Mouse (Mus musculus): ENCODE results near the gene F2. TPM values are rescaled to one million over a fixed set of nuclear protein-coding genes. Genes with fewer than 3 reads are reported as not detected.

The F2 gene
- polyA plus RNA-seq, 1 experiment from 2014 or later = 17.4 TPM

- H3K4me1 ChIP-seq (ENCODE audit: control insufficient read depth, insufficient read depth, low read length) = peaks cover 18% of the 10 kb centered on the region
- no peaks in the 10 kb centered on the region for H3K9me3 ChIP-seq (replicated peaks; ENCODE audit: control insufficient read depth, low read length)
- H3K27ac ChIP-seq (ENCODE audit: low read length) = no peak overlapping the region
- no peak overlapping the region for H3K9ac ChIP-seq (ENCODE audit: low read length)
- H3K4me3 ChIP-seq (replicated peaks; ENCODE audit: low read length) = no peak overlapping the region
- no peak for ATAC-seq (ENCODE audit: insufficient read depth, low FRiP score)
- peak overlapping the region; percentile 92 for H3K4me2 ChIP-seq (ENCODE audit: low read depth, low read length)
- WGBS = 79% methylated on average over 14 of the region's 14 CpGs
- H3K27me3 ChIP-seq (ENCODE audit: control insufficient read depth, insufficient read depth, low read length) = no peaks in the 10 kb centered on the region
- H3K36me3 ChIP-seq (ENCODE audit: control insufficient read depth, insufficient read depth, low read length) = peaks cover 21% of the 10 kb centered on the region
Measured at GRCm38 (mm10) chr2:91651458-91652258, 15.4 kb upstream of the F2 start.

- H3K4me2 ChIP-seq (ENCODE audit: low read depth, low read length) = peak overlapping the region; percentile 92
- no peaks in the 10 kb centered on the region for H3K9me3 ChIP-seq (replicated peaks; ENCODE audit: control insufficient read depth, low read length)
- ATAC-seq (ENCODE audit: insufficient read depth, low FRiP score) = peak; percentile 54; the same call in 1 of the 2 replicates
- peak overlapping the region; percentile 74 for H3K4me3 ChIP-seq (replicated peaks; ENCODE audit: low read length)
- peaks cover 18% of the 10 kb centered on the region for H3K4me1 ChIP-seq (ENCODE audit: control insufficient read depth, insufficient read depth, low read length)
- H3K36me3 ChIP-seq (ENCODE audit: control insufficient read depth, insufficient read depth, low read length) = peaks cover 32% of the 10 kb centered on the region
- H3K27ac ChIP-seq (ENCODE audit: low read length) = peak overlapping the region; percentile 89
- H3K27me3 ChIP-seq (ENCODE audit: control insufficient read depth, insufficient read depth, low read length) = no peaks in the 10 kb centered on the region
- WGBS = 8% methylated on average over 16 of the region's 16 CpGs
- peak overlapping the region; percentile 88 for H3K9ac ChIP-seq (ENCODE audit: low read length)
Measured at GRCm38 (mm10) chr2:91650360-91650995, 14.3 kb upstream of the F2 start.

GRCm38 (mm10) chr2:91649553-91650359, 13.5 kb upstream of the F2 start, which contains the start of the genes Zfp408 and Arhgap1:
Gene Zfp408, minus strand, starts transcription at chr2:91649791.
Gene Arhgap1, plus strand, starts transcription at chr2:91649860.
- H3K9ac ChIP-seq (ENCODE audit: low read length) = peak within 1 kb of the TSS; percentile 91
- no peaks in the 10 kb centered on the region for H3K9me3 ChIP-seq (replicated peaks; ENCODE audit: control insufficient read depth, low read length)
- H3K4me3 ChIP-seq (replicated peaks; ENCODE audit: low read length) = peak within 1 kb of the TSS; percentile 74
- WGBS = under 1% methylated on average over 44 of the region's 44 CpGs
- peak within 1 kb of the TSS; percentile 97 for H3K4me2 ChIP-seq (ENCODE audit: low read depth, low read length)
- H3K36me3 ChIP-seq (ENCODE audit: control insufficient read depth, insufficient read depth, low read length) = peaks cover 39% of the 10 kb centered on the region
- H3K27ac ChIP-seq (ENCODE audit: low read length) = peak within 1 kb of the TSS; percentile 96
- peaks cover 18% of the 10 kb centered on the region for H3K4me1 ChIP-seq (ENCODE audit: control insufficient read depth, insufficient read depth, low read length)
- H3K27me3 ChIP-seq (ENCODE audit: control insufficient read depth, insufficient read depth, low read length) = no peaks in the 10 kb centered on the region
- peak; percentile 96 for ATAC-seq (ENCODE audit: insufficient read depth, low FRiP score)

- Histone ChIP-seq H3K4me2 (ENCODE audit: low read depth, low read length) (peak overlapping the region; percentile 97), H3K9me3 (replicated peaks; ENCODE audit: control insufficient read depth, low read length) (no peaks in the 10 kb centered on the region), H3K27me3 (ENCODE audit: control insufficient read depth, insufficient read depth, low read length) (no peaks in the 10 kb centered on the region), H3K9ac (ENCODE audit: low read length) (peak overlapping the region; percentile 91), H3K27ac (ENCODE audit: low read length) (peak overlapping the region; percentile 96), H3K36me3 (ENCODE audit: control insufficient read depth, insufficient read depth, low read length) (peaks cover 37% of the 10 kb centered on the region), H3K4me1 (ENCODE audit: control insufficient read depth, insufficient read depth, low read length) (peaks cover 18% of the 10 kb centered on the region), H3K4me3 (replicated peaks; ENCODE audit: low read length) (peak overlapping the region; percentile 74)
- 3% methylated on average over 15 of the region's 15 CpGs for WGBS
- ATAC-seq (ENCODE audit: insufficient read depth, low FRiP score) = no peak
Measured at GRCm38 (mm10) chr2:91649152-91649551, 12.9 kb upstream of the F2 start.

GRCm38 (mm10) chr2:91646733-91647132, 10.5 kb upstream of the F2 start:
- no peak for ATAC-seq (ENCODE audit: insufficient read depth, low FRiP score)
- H3K4me1 ChIP-seq (ENCODE audit: control insufficient read depth, insufficient read depth, low read length) = peaks cover 16% of the 10 kb centered on the region
- H3K9ac ChIP-seq (ENCODE audit: low read length) = no peak overlapping the region
- H3K9me3 ChIP-seq (replicated peaks; ENCODE audit: control insufficient read depth, low read length) = no peaks in the 10 kb centered on the region
- no peaks in the 10 kb centered on the region for H3K27me3 ChIP-seq (ENCODE audit: control insufficient read depth, insufficient read depth, low read length)
- 25% methylated on average over 1 of the region's 1 CpGs for WGBS
- H3K27ac ChIP-seq (ENCODE audit: low read length) = no peak overlapping the region
- no peak overlapping the region for H3K4me3 ChIP-seq (replicated peaks; ENCODE audit: low read length)
- peaks cover 33% of the 10 kb centered on the region for H3K36me3 ChIP-seq (ENCODE audit: control insufficient read depth, insufficient read depth, low read length)
- H3K4me2 ChIP-seq (ENCODE audit: low read depth, low read length) = no peak overlapping the region

- no peak overlapping the region for H3K4me2 ChIP-seq (ENCODE audit: low read depth, low read length)
- no peak for ATAC-seq (ENCODE audit: insufficient read depth, low FRiP score)
- no peak overlapping the region for H3K27ac ChIP-seq (ENCODE audit: low read length)
- peaks cover 9% of the 10 kb centered on the region for H3K4me1 ChIP-seq (ENCODE audit: control insufficient read depth, insufficient read depth, low read length)
- H3K9ac ChIP-seq (ENCODE audit: low read length) = no peak overlapping the region
- no peaks in the 10 kb centered on the region for H3K9me3 ChIP-seq (replicated peaks; ENCODE audit: control insufficient read depth, low read length)
- no peak overlapping the region for H3K4me3 ChIP-seq (replicated peaks; ENCODE audit: low read length)
- 97% methylated on average over 11 of the region's 11 CpGs for WGBS
- peaks cover 33% of the 10 kb centered on the region for H3K36me3 ChIP-seq (ENCODE audit: control insufficient read depth, insufficient read depth, low read length)
- H3K27me3 ChIP-seq (ENCODE audit: control insufficient read depth, insufficient read depth, low read length) = no peaks in the 10 kb centered on the region
Measured at GRCm38 (mm10) chr2:91645811-91646210, 9.6 kb upstream of the F2 start.

- no peak overlapping the region for H3K27ac ChIP-seq (ENCODE audit: low read length)
- H3K4me2 ChIP-seq (ENCODE audit: low read depth, low read length) = no peak overlapping the region
- H3K9me3 ChIP-seq (replicated peaks; ENCODE audit: control insufficient read depth, low read length) = no peaks in the 10 kb centered on the region
- no peak overlapping the region for H3K4me3 ChIP-seq (replicated peaks; ENCODE audit: low read length)
- peaks cover 6% of the 10 kb centered on the region for H3K4me1 ChIP-seq (ENCODE audit: control insufficient read depth, insufficient read depth, low read length)
- ATAC-seq (ENCODE audit: insufficient read depth, low FRiP score) = no peak
- WGBS = 95% methylated on average over 15 of the region's 15 CpGs
- no peaks in the 10 kb centered on the region for H3K27me3 ChIP-seq (ENCODE audit: control insufficient read depth, insufficient read depth, low read length)
- no peak overlapping the region for H3K9ac ChIP-seq (ENCODE audit: low read length)
- H3K36me3 ChIP-seq (ENCODE audit: control insufficient read depth, insufficient read depth, low read length) = peaks cover 33% of the 10 kb centered on the region
Measured at GRCm38 (mm10) chr2:91645354-91645753, 9.1 kb upstream of the F2 start.

GRCm38 (mm10) chr2:91644021-91644420, 7.8 kb upstream of the F2 start:
- Histone ChIP-seq H3K27me3 (ENCODE audit: control insufficient read depth, insufficient read depth, low read length) (no peaks in the 10 kb centered on the region), H3K9me3 (replicated peaks; ENCODE audit: control insufficient read depth, low read length) (no peaks in the 10 kb centered on the region), H3K36me3 (ENCODE audit: control insufficient read depth, insufficient read depth, low read length) (peaks cover 33% of the 10 kb centered on the region), H3K27ac (ENCODE audit: low read length) (no peak overlapping the region), H3K9ac (ENCODE audit: low read length) (no peak overlapping the region), H3K4me1 (ENCODE audit: control insufficient read depth, insufficient read depth, low read length) (peaks cover 6% of the 10 kb centered on the region), H3K4me3 (replicated peaks; ENCODE audit: low read length) (no peak overlapping the region), H3K4me2 (ENCODE audit: low read depth, low read length) (no peak overlapping the region)
- no peak for ATAC-seq (ENCODE audit: insufficient read depth, low FRiP score)
- 87% methylated on average over 11 of the region's 11 CpGs for WGBS

All from stomach, embryonic 16.5 days (tissue).